Mouse (Mus musculus) lung, postnatal 0 days (tissue): ENCODE measurements around the gene Ttll10.

Experiments
- CTCF ChIP-seq: IDR thresholded peaks from 2 replicates; pipeline ENCODE4 v1.5.1; 2016; ENCODE audit warnings: antibody characterized with exemption, mild to moderate bottlenecking
- EP300 ChIP-seq: IDR thresholded peaks from 2 replicates; pipeline ENCODE4 v1.6.1; 2016; ENCODE audit warnings: antibody characterized with exemption, mild to moderate bottlenecking, control low read depth

GRCm38 (mm10) chr4:156031255-156031592, 28.0 kb downstream of the Ttll10 start:
- no peak for TF ChIP-seq CTCF
- TF ChIP-seq EP300 = no peak
